Mouse (Mus musculus) intestine, embryonic 14.5 days (tissue): ENCODE data around the gene Sertad3. TPM values are rescaled to one million over a fixed set of nuclear protein-coding genes. Genes with fewer than 3 reads are reported as not detected.
A peak's percentile ranks its signal among the peaks of the same experiment; 100 is the strongest.
"Not testable (repeated sequence)": the region's sequence is repeated elsewhere in the genome, so short reads cannot be mapped to it uniquely, and the experiment has no call there.

Experiments used
- ATAC-seq: fragments of 200-750 bp; cut with Nextera tagmentation; replicated peaks from 2 replicates; pipeline ENCODE4 v1.8.0; 2017; ENCODE audit warnings: low read depth, moderate number of reproducible peaks, moderate TSS enrichment, moderate library complexity; ENCODE audit not compliant: low FRiP score, low TSS enrichment
- DNase-seq: peaks from one replicate; pipeline ENCODE4 v3.0.0-alpha.2; 2018; ENCODE audit warnings: low spot score
- H3K27ac ChIP-seq: fragments of 300-500 bp; sonication (generic); 2 replicates; pipeline ENCODE4 v1.5.1; 2014; ENCODE audit warnings: low read depth, mild to moderate bottlenecking, control low read depth
- H3K27me3 ChIP-seq: fragments of 300-500 bp; sonication (generic); replicated peaks from 2 replicates; pipeline ENCODE4 v1.6.1; 2014; ENCODE audit warnings: low read length, control low read depth; ENCODE audit not compliant: control insufficient read depth, insufficient read depth
- H3K36me3 ChIP-seq: fragments of 300-500 bp; sonication (generic); 2 replicates; pipeline ENCODE4 v1.6.1; 2014; ENCODE audit warnings: low read length, control low read depth; ENCODE audit not compliant: control insufficient read depth, insufficient read depth
- H3K4me1 ChIP-seq: fragments of 300-500 bp; sonication (generic); replicated peaks from 2 replicates; pipeline ENCODE4 v1.6.1; 2014; ENCODE audit warnings: low read length, control low read depth, mixed read lengths; ENCODE audit not compliant: control insufficient read depth, insufficient read depth
- H3K4me2 ChIP-seq: fragments of 300-500 bp; sonication (generic); 2 replicates; pipeline ENCODE4 v1.6.1; 2014; ENCODE audit warnings: low read length
- H3K4me3 ChIP-seq: fragments of 300-500 bp; sonication (generic); 2 replicates; pipeline ENCODE4 v1.5.1; 2014; ENCODE audit warnings: low read depth, low read length, control low read depth, mixed read lengths
- H3K9ac ChIP-seq: fragments of 300-500 bp; sonication (generic); 2 replicates; pipeline ENCODE4 v1.6.1; 2014; ENCODE audit warnings: mild to moderate bottlenecking, low read length
- H3K9me3 ChIP-seq: fragments of 300-500 bp; sonication (generic); 2 replicates; pipeline ENCODE4 v1.6.1; 2016; ENCODE audit warnings: low read length, control low read depth; ENCODE audit not compliant: control insufficient read depth
- WGBS: fragments of 180-500 bp; shearing (Covaris S2); extraction: QIAGEN DNeasy Blood & Tissue Kit; methylation state at CpG from one replicate; pipeline ENCODE4 v1.1.7; 2014; 5-methylcytosine and 5-hydroxymethylcytosine counted together
- polyA plus RNA-seq: library from polyadenylated mRNA; unstranded; fragments of >200 nt; fragmentation: Nextera tagmentation; extraction: Ambion mirVana; gene quantifications from 2 replicates; pipeline ENCODE4 v1.2.1, GENCODE M21; 2014

The Sertad3 gene
- polyA plus RNA-seq, 1 experiment from 2014 or later, result 25.2 TPM

GRCm38 (mm10) chr7:27493022-27493421, 19.5 kb downstream of the Sertad3 start:
- Histone ChIP-seq H3K9me3 (no peaks in the 10 kb centered on the region), H3K4me1 (peaks cover 12% of the 10 kb centered on the region), H3K4me2 (no peak overlapping the region), H3K4me3 (no peak overlapping the region), H3K27ac (no peak overlapping the region), H3K9ac (no peak overlapping the region), H3K27me3 (no peaks in the 10 kb centered on the region), H3K36me3 (peaks cover 9% of the 10 kb centered on the region)
- no peak for DNase-seq
- WGBS, result 70% methylated on average over 3 of the region's 3 CpGs
- ATAC-seq, result no peak

- no peak overlapping the region for H3K27ac ChIP-seq
- peaks cover 9% of the 10 kb centered on the region for H3K36me3 ChIP-seq
- no peak overlapping the region for H3K4me3 ChIP-seq
- H3K27me3 ChIP-seq, result no peaks in the 10 kb centered on the region
- WGBS, result 81% methylated on average over 5 of the region's 5 CpGs
- no peak overlapping the region for H3K9ac ChIP-seq
- no peak for DNase-seq
- ATAC-seq, result no peak
- peaks cover 8% of the 10 kb centered on the region for H3K4me1 ChIP-seq
- H3K4me2 ChIP-seq, result no peak overlapping the region
- H3K9me3 ChIP-seq, result no peaks in the 10 kb centered on the region
These were observed 19.9 kb downstream of the Sertad3 start for GRCm38 (mm10) chr7:27493450-27493849.

GRCm38 (mm10) chr7:27494659-27495367, 21.2 kb downstream of the Sertad3 start:
- not testable (repeated sequence) for H3K36me3 ChIP-seq, ATAC-seq, H3K27me3 ChIP-seq, H3K27ac ChIP-seq, H3K4me2 ChIP-seq, H3K4me3 ChIP-seq, H3K9me3 ChIP-seq, H3K9ac ChIP-seq, DNase-seq, H3K4me1 ChIP-seq
- 90% methylated on average over 9 of the region's 9 CpGs for WGBS

GRCm38 (mm10) chr7:27499036-27499435, 25.5 kb downstream of the Sertad3 start, which contains the start of gene Prx:
Prx (plus strand) TSS chr7:27499324.
- no peak for ATAC-seq
- Histone ChIP-seq H3K36me3 (no peaks in the 10 kb centered on the region), H3K4me3 (no peak within 1 kb of the TSS), H3K4me1 (no peaks in the 10 kb centered on the region), H3K9ac (no peak within 1 kb of the TSS), H3K27ac (no peak within 1 kb of the TSS), H3K27me3 (no peaks in the 10 kb centered on the region), H3K9me3 (no peaks in the 10 kb centered on the region), H3K4me2 (no peak within 1 kb of the TSS)
- DNase-seq, result no peak
- 25% methylated on average over 3 of the region's 3 CpGs for WGBS

GRCm38 (mm10) chr7:27501620-27502019, 28.1 kb downstream of the Sertad3 start:
- Histone ChIP-seq H3K9me3 (no peaks in the 10 kb centered on the region), H3K4me3 (no peak overlapping the region), H3K4me1 (0 out of 2 replicates have a peak, but pooled peaks cover 2% of the 10 kb centered on the region), H3K36me3 (no peaks in the 10 kb centered on the region), H3K27ac (peak overlapping the region; percentile 41; the same call in 1 of the 2 replicates), H3K27me3 (no peaks in the 10 kb centered on the region), H3K9ac (no peak overlapping the region), H3K4me2 (no peak overlapping the region)
- 46% methylated on average over 4 of the region's 4 CpGs for WGBS
- ATAC-seq (no peak), DNase-seq (no peak)

- peak overlapping the region; percentile 75 for H3K9ac ChIP-seq
- peak overlapping the region; percentile 68 for H3K4me2 ChIP-seq
- no peaks in the 10 kb centered on the region for H3K27me3 ChIP-seq
- ATAC-seq (no peak), DNase-seq (no peak)
- H3K27ac ChIP-seq, result peak overlapping the region; percentile 99
- H3K4me3 ChIP-seq, result peak overlapping the region; percentile 63
- peaks cover 11% of the 10 kb centered on the region; the same call in 1 of the 2 replicates for H3K4me1 ChIP-seq
- WGBS, result 36% methylated on average over 9 of the region's 9 CpGs
- H3K36me3 ChIP-seq, result no peaks in the 10 kb centered on the region
- no peaks in the 10 kb centered on the region for H3K9me3 ChIP-seq
These were observed 33.3 kb downstream of the Sertad3 start for GRCm38 (mm10) chr7:27506765-27507370.

GRCm38 (mm10) chr7:27507711-27508647, 34.4 kb downstream of the Sertad3 start:
- WGBS, result 1% methylated on average over 54 of the region's 54 CpGs
- no peaks in the 10 kb centered on the region for H3K36me3 ChIP-seq
- peak overlapping the region; percentile 75 for H3K9ac ChIP-seq
- ATAC-seq (peak; percentile 92), DNase-seq (peak; percentile 100)
- H3K4me3 ChIP-seq, result peak overlapping the region; percentile 63
- no peaks in the 10 kb centered on the region for H3K27me3 ChIP-seq
- H3K27ac ChIP-seq, result peak overlapping the region; percentile 99
- peak overlapping the region; percentile 68 for H3K4me2 ChIP-seq
- H3K9me3 ChIP-seq, result no peaks in the 10 kb centered on the region
- peaks cover 11% of the 10 kb centered on the region; the same call in 1 of the 2 replicates for H3K4me1 ChIP-seq

- Histone ChIP-seq H3K36me3 (no peaks in the 10 kb centered on the region), H3K9ac (peak overlapping the region; percentile 29; the same call in 1 of the 2 replicates), H3K9me3 (no peaks in the 10 kb centered on the region), H3K27me3 (no peaks in the 10 kb centered on the region), H3K4me2 (peak overlapping the region; percentile 68), H3K4me1 (peaks cover 11% of the 10 kb centered on the region; the same call in 1 of the 2 replicates), H3K4me3 (peak overlapping the region; percentile 63), H3K27ac (peak overlapping the region; percentile 99)
- 18% methylated on average over 6 of the region's 6 CpGs for WGBS
- DNase-seq (peak; percentile 75), ATAC-seq (peak; percentile 52)
These were observed 35.1 kb downstream of the Sertad3 start for GRCm38 (mm10) chr7:27508648-27509005.
